26 mouse cellular contexts compared by ENCODE assay signal in the genomic region with DNA sequence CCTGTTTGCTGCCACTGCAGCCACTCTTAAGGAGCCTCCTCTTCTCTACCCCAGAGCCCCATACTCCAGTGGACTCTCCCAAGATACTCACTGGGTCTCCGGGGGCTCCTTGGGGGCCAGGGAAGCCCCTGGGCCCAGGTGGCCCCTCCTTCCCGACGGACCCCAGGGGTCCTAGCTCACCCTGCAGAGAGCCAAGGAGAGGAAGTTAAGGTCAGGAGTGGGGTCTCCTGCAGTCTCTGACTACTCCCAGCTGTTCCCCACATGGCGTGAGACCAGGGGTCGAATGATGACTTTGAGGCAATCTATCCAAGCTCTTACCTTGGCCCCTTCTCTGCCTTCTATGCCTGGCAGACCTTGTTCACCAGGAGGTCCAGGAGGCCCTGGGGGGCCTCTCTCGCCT. TPM values are rescaled to one million over a fixed set of nuclear protein-coding genes. Genes with fewer than 3 reads are reported as not detected.
DNase-seq lines count a peak whose midpoint lies in the region; ATAC-seq lines count a peak whose summit lies in the region.
"Had no signal": no experiment of that assay in that cellular context is flagged by ENCODE, and none has a peak within 500 bp of the region (broad histone marks: within the 10 kb centered on the region; RNA-seq: fewer than 3 reads in every experiment).

No protein-coding gene starts in this region.

- no peak overlapping the region for H3K27ac ChIP-seq in kidney, embryonic 14.5 days (ENCODE audit: low read depth, low read length)
- H3K27ac ChIP-seq in midbrain, embryonic 11.5 days (ENCODE audit: low read depth, low read length): no peak overlapping the region
- no peak overlapping the region for H3K27ac ChIP-seq in midbrain, embryonic 16.5 days (ENCODE audit: low read length)
- H3K27ac ChIP-seq: embryonic facial prominence, embryonic 15.5 days; heart, adult 2 months; heart, embryonic 13.5 days; hindbrain, embryonic 13.5 days; hindbrain, postnatal 0 days had no signal

- H3K27me3 ChIP-seq in kidney, embryonic 14.5 days (ENCODE audit: control insufficient read depth, insufficient read depth, low read length): no peaks in the 10 kb centered on the region
- no peaks in the 10 kb centered on the region for H3K27me3 ChIP-seq in midbrain, embryonic 11.5 days (ENCODE audit: control insufficient read depth, insufficient read depth, low read length)
- H3K27me3 ChIP-seq in midbrain, embryonic 16.5 days (ENCODE audit: control insufficient read depth, insufficient read depth, low read depth, low read length): no peaks in the 10 kb centered on the region
- H3K27me3 ChIP-seq: embryonic facial prominence, embryonic 15.5 days; heart, embryonic 13.5 days; hindbrain, embryonic 13.5 days had no signal

- peak; percentile 76; the same call in 1 of the 2 replicates for ATAC-seq in kidney, embryonic 14.5 days (ENCODE audit: low FRiP score, low TSS enrichment)
- ATAC-seq in midbrain, embryonic 11.5 days (ENCODE audit: low FRiP score): no peak
- ATAC-seq in midbrain, embryonic 16.5 days: no peak
- ATAC-seq: CD4-positive, CD25-positive, alpha-beta regulatory T cell, adult 4 months; forebrain, embryonic 16.5 days; hindbrain, postnatal 0 days had no signal

- H3K4me2 ChIP-seq in kidney, embryonic 14.5 days (replicated peaks; ENCODE audit: low read depth, low read length): no peak overlapping the region
- H3K4me2 ChIP-seq in midbrain, embryonic 11.5 days: no peak overlapping the region
- H3K4me2 ChIP-seq in midbrain, embryonic 16.5 days (ENCODE audit: low read length): no peak overlapping the region
- H3K4me2 ChIP-seq: embryonic facial prominence, embryonic 15.5 days; heart, embryonic 13.5 days; hindbrain, embryonic 13.5 days had no signal

- no peak for DNase-seq in kidney, adult 11 months
- peak; percentile 47 for DNase-seq in kidney, postnatal 10 days
- DNase-seq in kidney, postnatal 25 days: no peak
- peak; percentile 53 for DNase-seq in midbrain, embryonic 11.5 days (ENCODE audit: low spot score, missing footprints)
- DNase-seq in frontal cortex, postnatal 36 days (ENCODE audit: low spot score in 2 of 2): no peak
- DNase-seq: adrenal gland, adult 8-10 months; adrenal gland, postnatal 36 days; cerebellum, adult 2 months; cerebellum, postnatal 10 days; gastrocnemius, postnatal 14 days; heart, adult 2 months; heart, postnatal 10 days had no signal

- peaks cover 4% of the 10 kb centered on the region; the same call in 1 of the 2 replicates for H3K9me3 ChIP-seq in kidney, embryonic 14.5 days (ENCODE audit: control insufficient read depth, low read length)
- 0 out of 2 replicates have a peak, but pooled peaks cover 3% of the 10 kb centered on the region for H3K9me3 ChIP-seq in midbrain, embryonic 11.5 days (ENCODE audit: control insufficient read depth, low read length)
- H3K9me3 ChIP-seq in midbrain, embryonic 16.5 days (replicated peaks; ENCODE audit: control insufficient read depth, low read length, poor library complexity, severe bottlenecking): no peaks in the 10 kb centered on the region
- H3K9me3 ChIP-seq: embryonic facial prominence, embryonic 15.5 days; G1E; heart, embryonic 13.5 days had no signal

- peaks cover 10% of the 10 kb centered on the region; the same call in 1 of the 2 replicates for H3K4me1 ChIP-seq in kidney, embryonic 14.5 days (ENCODE audit: control insufficient read depth, insufficient read depth, low read length)
- no peaks in the 10 kb centered on the region for H3K4me1 ChIP-seq in midbrain, embryonic 11.5 days (ENCODE audit: control insufficient read depth, insufficient read depth, low read length)
- H3K4me1 ChIP-seq in midbrain, embryonic 16.5 days (ENCODE audit: control insufficient read depth, insufficient read depth, low read length): no peaks in the 10 kb centered on the region
- H3K4me1 ChIP-seq: heart, embryonic 13.5 days; hindbrain, embryonic 13.5 days had no signal

- no peak overlapping the region for H3K4me3 ChIP-seq in kidney, embryonic 14.5 days (ENCODE audit: low read length)
- H3K4me3 ChIP-seq in midbrain, embryonic 11.5 days (ENCODE audit: low read depth, low read length): no peak overlapping the region
- no peak overlapping the region for H3K4me3 ChIP-seq in midbrain, embryonic 16.5 days (ENCODE audit: low read depth, low read length)
- H3K4me3 ChIP-seq: embryonic facial prominence, embryonic 15.5 days; erythroblast, embryonic 14.5 days; heart, adult 2 months; heart, embryonic 13.5 days; hindbrain, embryonic 13.5 days had no signal

- WGBS in kidney, embryonic 14.5 days: 37% methylated on average over 6 of the region's 6 CpGs
- 76% methylated on average over 6 of the region's 6 CpGs for WGBS in midbrain, embryonic 11.5 days
- WGBS in midbrain, embryonic 16.5 days: 86% methylated on average over 6 of the region's 6 CpGs

- no peak overlapping the region for H3K9ac ChIP-seq in kidney, embryonic 14.5 days (ENCODE audit: low read depth, low read length)
- no peak overlapping the region for H3K9ac ChIP-seq in midbrain, embryonic 11.5 days (ENCODE audit: low read length)
- no peak overlapping the region for H3K9ac ChIP-seq in midbrain, embryonic 16.5 days (ENCODE audit: low read depth, low read length)
- H3K9ac ChIP-seq: embryonic facial prominence, embryonic 15.5 days; heart, embryonic 13.5 days; hindbrain, embryonic 13.5 days had no signal

- H3K36me3 ChIP-seq in kidney, embryonic 14.5 days (ENCODE audit: control insufficient read depth, insufficient read depth, low read length): no peaks in the 10 kb centered on the region
- no peaks in the 10 kb centered on the region for H3K36me3 ChIP-seq in midbrain, embryonic 11.5 days (ENCODE audit: control insufficient read depth, insufficient read depth, low read length)
- H3K36me3 ChIP-seq in midbrain, embryonic 16.5 days (ENCODE audit: control insufficient read depth, insufficient read depth, low read length): no peaks in the 10 kb centered on the region
- H3K36me3 ChIP-seq: embryonic facial prominence, embryonic 15.5 days; G1E; heart, embryonic 13.5 days; hindbrain, embryonic 13.5 days had no signal

RNA-seq across cellular contexts. Expression of a gene that starts 29.8 kb away (rescaled TPM):
- polyA plus RNA-seq in kidney, embryonic 14.5 days (2014; fragmentation: Nextera tagmentation; extraction: Ambion mirVana): 0.73 and 0.77 TPM in 2 replicates
- 0.38 and 0.43 TPM in 2 replicates for polyA plus RNA-seq in midbrain, embryonic 11.5 days (2014; fragmentation: Nextera tagmentation; extraction: Ambion mirVana)
- 0.85 and 1.3 TPM in 2 replicates for polyA plus RNA-seq in midbrain, embryonic 16.5 days (2015; fragmentation: Nextera tagmentation; extraction: Ambion mirVana)
- polyA plus RNA-seq: CD4-positive, CD25-positive, alpha-beta regulatory T cell, adult 4 months; erythroblast, embryonic 14.5 days; G1E had no signal

RNA-seq across cellular contexts. Expression of a gene that starts 33.2 kb away (rescaled TPM):
- not detected in 2 replicates for polyA plus RNA-seq in kidney, embryonic 14.5 days (2014; fragmentation: Nextera tagmentation; extraction: Ambion mirVana)
- polyA plus RNA-seq in midbrain, embryonic 11.5 days (2014; fragmentation: Nextera tagmentation; extraction: Ambion mirVana): not detected in 2 replicates
- polyA plus RNA-seq in midbrain, embryonic 16.5 days (2015; fragmentation: Nextera tagmentation; extraction: Ambion mirVana): not detected in 2 replicates
- polyA plus RNA-seq: CD4-positive, CD25-positive, alpha-beta regulatory T cell, adult 4 months; cerebellum, adult 2 months; embryonic facial prominence, embryonic 11.5 days; embryonic facial prominence, embryonic 15.5 days; erythroblast, embryonic 14.5 days; forebrain, embryonic 11.5 days; forebrain, embryonic 16.5 days; frontal cortex, adult 2 months; G1E; gonadal fat pad, adult 2 months; heart, adult 2 months; heart, embryonic 13.5 days; hindbrain, embryonic 13.5 days; hindbrain, postnatal 0 days had no signal

RNA-seq across cellular contexts. Expression of a gene that starts 38.9 kb away (rescaled TPM):
- 4.1 and 5.1 TPM in 2 replicates for polyA plus RNA-seq in kidney, embryonic 14.5 days (2014; fragmentation: Nextera tagmentation; extraction: Ambion mirVana)
- 33.6 and 35.3 TPM in 2 replicates for polyA plus RNA-seq in midbrain, embryonic 11.5 days (2014; fragmentation: Nextera tagmentation; extraction: Ambion mirVana)
- polyA plus RNA-seq in midbrain, embryonic 16.5 days (2015; fragmentation: Nextera tagmentation; extraction: Ambion mirVana): 225 and 251 TPM in 2 replicates
- polyA plus RNA-seq: erythroblast, embryonic 14.5 days; G1E had no signal

Comparison
In these comparisons a context has a peak if more than half of its experiments do, and no peak if none do; other contexts are left out.
1. DNase-seq: peak in kidney, postnatal 10 days (single experiment) and midbrain, embryonic 11.5 days (single experiment); none in kidney, adult 11 months (single experiment), kidney, postnatal 25 days (0 of 2) and frontal cortex, postnatal 36 days (0 of 2).